Mouse (Mus musculus) brain, embryonic 14.5 days (tissue): ENCODE measurements around the gene Dgki.

ENCODE experiments used
- CTCF ChIP-seq: fragments of 200-500 bp; IDR thresholded peaks from 2 replicates; pipeline ENCODE4 v1.5.1; 2012; ENCODE audit warnings: inconsistent platforms, mild to moderate bottlenecking, moderate library complexity, borderline replicate concordance; ENCODE audit not compliant: insufficient read depth, insufficient read length; ENCODE audit errors: extremely low read depth
- POLR2A ChIP-seq: fragments of 200-500 bp; IDR thresholded peaks from 2 replicates; pipeline ENCODE4 v1.6.1; 2012; ENCODE audit warnings: mild to moderate bottlenecking, inconsistent platforms, borderline replicate concordance; ENCODE audit not compliant: poor library complexity, insufficient read depth, insufficient read length, severe bottlenecking; ENCODE audit errors: extremely low read depth

DNA sequence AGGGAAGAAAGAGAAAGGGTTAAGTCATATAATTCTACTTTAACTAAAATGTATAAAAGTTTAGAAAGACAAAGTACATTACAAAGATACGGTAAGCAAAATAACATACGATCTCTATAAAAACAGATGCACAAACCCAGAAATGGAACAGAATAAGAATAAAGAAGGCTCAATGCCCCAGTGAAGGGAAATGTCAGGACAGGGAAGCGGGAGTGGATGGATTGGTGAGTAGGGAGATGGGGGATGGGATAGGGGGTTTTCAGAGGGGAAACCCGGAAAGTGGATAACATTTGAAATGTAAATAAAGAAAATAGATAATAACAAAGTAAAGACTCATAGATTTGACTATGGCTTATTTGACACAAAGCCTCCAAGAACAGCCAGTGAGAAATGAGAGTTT is 400.1 kb downstream of the Dgki start:
- TF ChIP-seq CTCF, result no peak
- TF ChIP-seq POLR2A, result no peak
